Mouse (Mus musculus): ENCODE results near the gene Per2. TPM values are rescaled to one million over a fixed set of nuclear protein-coding genes. Genes with fewer than 3 reads are reported as not detected.

Gene Per2
- polyA plus RNA-seq, 1 experiment from 2014 or later: 4.5 TPM

GRCm38 (mm10) chr1:91407819-91408218, 51.3 kb downstream of the Per2 start:
- H3K4me1 ChIP-seq (ENCODE audit: control insufficient read depth, insufficient read depth, low read length): peaks cover 8% of the 10 kb centered on the region
- H3K27me3 ChIP-seq (ENCODE audit: control insufficient read depth, insufficient read depth, low read length): peaks cover 15% of the 10 kb centered on the region
- no peaks in the 10 kb centered on the region for H3K36me3 ChIP-seq (ENCODE audit: control insufficient read depth, insufficient read depth, low read length)
- no peak overlapping the region for H3K9ac ChIP-seq (ENCODE audit: low read depth, low read length)
- no peaks in the 10 kb centered on the region for H3K9me3 ChIP-seq (replicated peaks; ENCODE audit: control insufficient read depth, low read length)
- no peak overlapping the region for H3K27ac ChIP-seq (ENCODE audit: low read depth, low read length)
- 73% methylated on average over 4 of the region's 4 CpGs for WGBS (ENCODE audit: insufficient replicate concordance)
- no peak for ATAC-seq (replicated peaks; ENCODE audit: insufficient number of reproducible peaks, low FRiP score, low TSS enrichment)
- H3K4me3 ChIP-seq (ENCODE audit: low read depth, low read length): no peak overlapping the region
- no peak overlapping the region for H3K4me2 ChIP-seq

- 49% methylated on average over 23 of the region's 23 CpGs for WGBS (ENCODE audit: insufficient replicate concordance)
- no peaks in the 10 kb centered on the region for H3K36me3 ChIP-seq (ENCODE audit: control insufficient read depth, insufficient read depth, low read length)
- H3K4me2 ChIP-seq: no peak overlapping the region
- H3K4me3 ChIP-seq (ENCODE audit: low read depth, low read length): no peak overlapping the region
- H3K9me3 ChIP-seq (replicated peaks; ENCODE audit: control insufficient read depth, low read length): no peaks in the 10 kb centered on the region
- peaks cover 15% of the 10 kb centered on the region for H3K27me3 ChIP-seq (ENCODE audit: control insufficient read depth, insufficient read depth, low read length)
- ATAC-seq (replicated peaks; ENCODE audit: insufficient number of reproducible peaks, low FRiP score, low TSS enrichment): no peak
- no peaks in the 10 kb centered on the region for H3K4me1 ChIP-seq (ENCODE audit: control insufficient read depth, insufficient read depth, low read length)
- H3K9ac ChIP-seq (ENCODE audit: low read depth, low read length): no peak overlapping the region
- H3K27ac ChIP-seq (ENCODE audit: low read depth, low read length): no peak overlapping the region
These were observed 53.5 kb downstream of the Per2 start for GRCm38 (mm10) chr1:91405406-91406169.

- WGBS (ENCODE audit: insufficient replicate concordance): 13% methylated on average over 1 of the region's 1 CpGs
These were observed 54.1 kb downstream of the Per2 start for GRCm38 (mm10) chr1:91404976-91405375.

GRCm38 (mm10) chr1:91398260-91399062, 60.7 kb downstream of the Per2 start, which contains the start of gene Ilkap:
TSS of gene Ilkap (minus strand) at chr1:91398815.
- Histone ChIP-seq H3K9ac (ENCODE audit: low read depth, low read length) (peak within 1 kb of the TSS; percentile 95), H3K4me3 (ENCODE audit: low read depth, low read length) (peak within 1 kb of the TSS; percentile 93), H3K36me3 (ENCODE audit: control insufficient read depth, insufficient read depth, low read length) (peaks cover 2% of the 10 kb centered on the region; the same call in 1 of the 2 replicates), H3K4me2 (peak within 1 kb of the TSS; percentile 95), H3K9me3 (replicated peaks; ENCODE audit: control insufficient read depth, low read length) (no peaks in the 10 kb centered on the region), H3K27me3 (ENCODE audit: control insufficient read depth, insufficient read depth, low read length) (peaks cover 4% of the 10 kb centered on the region), H3K27ac (ENCODE audit: low read depth, low read length) (peak within 1 kb of the TSS; percentile 82), H3K4me1 (ENCODE audit: control insufficient read depth, insufficient read depth, low read length) (peaks cover 11% of the 10 kb centered on the region)
- WGBS (ENCODE audit: insufficient replicate concordance): under 1% methylated on average over 80 of the region's 91 CpGs
- ATAC-seq (replicated peaks; ENCODE audit: insufficient number of reproducible peaks, low FRiP score, low TSS enrichment): peak; percentile 97

More at GRCm38 (mm10) chr1:91404976-91405375, 54.1 kb downstream of the Per2 start:
- no peaks in the 10 kb centered on the region for H3K4me1 ChIP-seq (ENCODE audit: control insufficient read depth, insufficient read depth, low read length)
- no peak overlapping the region for H3K4me2 ChIP-seq
- no peak overlapping the region for H3K4me3 ChIP-seq (ENCODE audit: low read depth, low read length)
- peaks cover 15% of the 10 kb centered on the region for H3K27me3 ChIP-seq (ENCODE audit: control insufficient read depth, insufficient read depth, low read length)
- no peak for ATAC-seq (replicated peaks; ENCODE audit: insufficient number of reproducible peaks, low FRiP score, low TSS enrichment)
- no peaks in the 10 kb centered on the region for H3K9me3 ChIP-seq (replicated peaks; ENCODE audit: control insufficient read depth, low read length)
- H3K36me3 ChIP-seq (ENCODE audit: control insufficient read depth, insufficient read depth, low read length): no peaks in the 10 kb centered on the region
- H3K27ac ChIP-seq (ENCODE audit: low read depth, low read length): no peak overlapping the region
- H3K9ac ChIP-seq (ENCODE audit: low read depth, low read length): no peak overlapping the region

GRCm38 (mm10) chr1:91397927-91398259, 61.2 kb downstream of the Per2 start:
- peaks cover 2% of the 10 kb centered on the region; the same call in 1 of the 2 replicates for H3K36me3 ChIP-seq (ENCODE audit: control insufficient read depth, insufficient read depth, low read length)
- no peak for ATAC-seq (replicated peaks; ENCODE audit: insufficient number of reproducible peaks, low FRiP score, low TSS enrichment)
- peak overlapping the region; percentile 95 for H3K9ac ChIP-seq (ENCODE audit: low read depth, low read length)
- H3K4me3 ChIP-seq (ENCODE audit: low read depth, low read length): peak overlapping the region; percentile 93
- H3K9me3 ChIP-seq (replicated peaks; ENCODE audit: control insufficient read depth, low read length): no peaks in the 10 kb centered on the region
- no peaks in the 10 kb centered on the region for H3K27me3 ChIP-seq (ENCODE audit: control insufficient read depth, insufficient read depth, low read length)
- WGBS (ENCODE audit: insufficient replicate concordance): under 1% methylated on average over 12 of the region's 12 CpGs
- H3K4me1 ChIP-seq (ENCODE audit: control insufficient read depth, insufficient read depth, low read length): peaks cover 11% of the 10 kb centered on the region
- H3K4me2 ChIP-seq: peak overlapping the region; percentile 95
- peak overlapping the region; percentile 82 for H3K27ac ChIP-seq (ENCODE audit: low read depth, low read length)

- Histone ChIP-seq H3K9ac (ENCODE audit: low read depth, low read length) (no peak overlapping the region), H3K27me3 (ENCODE audit: control insufficient read depth, insufficient read depth, low read length) (no peaks in the 10 kb centered on the region), H3K4me3 (ENCODE audit: low read depth, low read length) (no peak overlapping the region), H3K27ac (ENCODE audit: low read depth, low read length) (no peak overlapping the region), H3K4me2 (no peak overlapping the region), H3K9me3 (replicated peaks; ENCODE audit: control insufficient read depth, low read length) (no peaks in the 10 kb centered on the region), H3K4me1 (ENCODE audit: control insufficient read depth, insufficient read depth, low read length) (no peaks in the 10 kb centered on the region), H3K36me3 (ENCODE audit: control insufficient read depth, insufficient read depth, low read length) (peaks cover 25% of the 10 kb centered on the region)
- ATAC-seq (replicated peaks; ENCODE audit: insufficient number of reproducible peaks, low FRiP score, low TSS enrichment): no peak
- WGBS (ENCODE audit: insufficient replicate concordance): 92% methylated on average over 5 of the region's 5 CpGs
These were observed 68.8 kb downstream of the Per2 start for GRCm38 (mm10) chr1:91390369-91390768.

GRCm38 (mm10) chr1:91381091-91381471, 78.0 kb downstream of the Per2 start:
- Histone ChIP-seq H3K9ac (ENCODE audit: low read depth, low read length) (no peak overlapping the region), H3K4me3 (ENCODE audit: low read depth, low read length) (no peak overlapping the region), H3K4me1 (ENCODE audit: control insufficient read depth, insufficient read depth, low read length) (peaks cover 10% of the 10 kb centered on the region), H3K9me3 (replicated peaks; ENCODE audit: control insufficient read depth, low read length) (no peaks in the 10 kb centered on the region), H3K36me3 (ENCODE audit: control insufficient read depth, insufficient read depth, low read length) (peaks cover 48% of the 10 kb centered on the region), H3K4me2 (no peak overlapping the region), H3K27me3 (ENCODE audit: control insufficient read depth, insufficient read depth, low read length) (no peaks in the 10 kb centered on the region), H3K27ac (ENCODE audit: low read depth, low read length) (no peak overlapping the region)
- ATAC-seq (replicated peaks; ENCODE audit: insufficient number of reproducible peaks, low FRiP score, low TSS enrichment): no peak
- WGBS (ENCODE audit: insufficient replicate concordance): 92% methylated on average over 4 of the region's 4 CpGs

- H3K4me2 ChIP-seq: no peak overlapping the region
- WGBS (ENCODE audit: insufficient replicate concordance): 64% methylated on average over 7 of the region's 7 CpGs
- ATAC-seq (replicated peaks; ENCODE audit: insufficient number of reproducible peaks, low FRiP score, low TSS enrichment): no peak; the same call in 1 of the 2 replicates
These were observed 78.6 kb downstream of the Per2 start for GRCm38 (mm10) chr1:91380453-91381090.

More at GRCm38 (mm10) chr1:91380453-91381090, 78.6 kb downstream of the Per2 start:
- H3K27me3 ChIP-seq (ENCODE audit: control insufficient read depth, insufficient read depth, low read length): no peaks in the 10 kb centered on the region
- H3K4me3 ChIP-seq (ENCODE audit: low read depth, low read length): no peak overlapping the region
- H3K27ac ChIP-seq (ENCODE audit: low read depth, low read length): no peak overlapping the region
- peaks cover 10% of the 10 kb centered on the region for H3K4me1 ChIP-seq (ENCODE audit: control insufficient read depth, insufficient read depth, low read length)
- no peaks in the 10 kb centered on the region for H3K9me3 ChIP-seq (replicated peaks; ENCODE audit: control insufficient read depth, low read length)
- H3K36me3 ChIP-seq (ENCODE audit: control insufficient read depth, insufficient read depth, low read length): peaks cover 52% of the 10 kb centered on the region
- no peak overlapping the region for H3K9ac ChIP-seq (ENCODE audit: low read depth, low read length)

All from heart, embryonic 11.5 days (tissue).